Mouse (Mus musculus) inflammation-experienced regulatory T-cells, adult 6 months (primary cell): ENCODE measurements around the gene Espn. TPM values are rescaled to one million over a fixed set of nuclear protein-coding genes. Genes with fewer than 3 reads are reported as not detected.

Experiments
- ATAC-seq: one replicate; pipeline ENCODE4 v1.8.0; 2017
- polyA plus RNA-seq, 3 experiments: library from polyadenylated mRNA; unstranded; fragments of 100-300 nt; shearing (Covaris generic); gene quantifications; one replicate each; pipeline ENCODE4 v1.2.1; 2017

Espn gene
- polyA plus RNA-seq, 3 experiments from 2014 or later: 6.0 to 13.1 (median 9.7) TPM

DNA sequence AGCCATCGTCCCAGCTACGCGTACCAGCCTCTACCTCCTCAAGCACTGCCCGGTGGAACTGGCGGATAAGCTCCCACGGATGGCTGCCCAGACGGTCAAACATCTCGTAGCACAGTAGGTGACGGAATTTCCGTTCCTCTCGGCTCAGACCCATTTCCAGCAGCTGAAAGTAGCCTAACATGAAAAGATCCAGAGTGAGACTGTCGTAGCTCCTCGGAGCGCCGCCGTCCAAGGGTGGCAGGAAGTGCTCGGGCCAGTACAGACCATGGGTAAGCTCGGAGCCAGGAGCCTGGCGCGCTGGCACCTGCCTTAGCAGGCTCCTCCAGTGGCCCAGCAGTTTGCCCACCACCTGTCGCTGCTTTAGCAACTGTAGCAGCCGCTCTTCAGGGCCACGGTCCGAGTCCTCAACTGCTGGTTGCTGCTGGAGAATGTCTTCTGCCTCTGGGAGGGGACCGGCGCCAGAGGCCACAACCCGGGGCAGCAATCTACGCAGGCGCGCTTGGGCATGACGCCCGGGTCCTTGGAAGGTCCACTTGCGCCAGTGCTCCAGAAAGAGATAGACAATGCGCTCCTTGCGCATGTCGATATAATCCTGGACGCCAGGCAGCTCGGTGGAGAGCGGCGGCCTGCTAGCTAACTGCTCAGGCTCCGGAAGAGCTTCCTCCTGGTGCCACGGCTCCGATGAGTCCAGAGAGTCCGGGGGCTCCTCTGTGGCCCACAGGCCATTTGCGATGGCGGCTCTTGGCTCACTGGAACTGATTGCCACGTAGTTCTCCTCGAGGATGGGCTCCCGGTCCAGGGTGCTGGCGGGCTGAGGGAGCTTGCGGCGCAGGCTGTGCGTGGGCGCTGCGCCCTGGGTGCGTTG lies 26.8 kb downstream of the Espn start:
- peak; percentile 42 for ATAC-seq

DNA sequence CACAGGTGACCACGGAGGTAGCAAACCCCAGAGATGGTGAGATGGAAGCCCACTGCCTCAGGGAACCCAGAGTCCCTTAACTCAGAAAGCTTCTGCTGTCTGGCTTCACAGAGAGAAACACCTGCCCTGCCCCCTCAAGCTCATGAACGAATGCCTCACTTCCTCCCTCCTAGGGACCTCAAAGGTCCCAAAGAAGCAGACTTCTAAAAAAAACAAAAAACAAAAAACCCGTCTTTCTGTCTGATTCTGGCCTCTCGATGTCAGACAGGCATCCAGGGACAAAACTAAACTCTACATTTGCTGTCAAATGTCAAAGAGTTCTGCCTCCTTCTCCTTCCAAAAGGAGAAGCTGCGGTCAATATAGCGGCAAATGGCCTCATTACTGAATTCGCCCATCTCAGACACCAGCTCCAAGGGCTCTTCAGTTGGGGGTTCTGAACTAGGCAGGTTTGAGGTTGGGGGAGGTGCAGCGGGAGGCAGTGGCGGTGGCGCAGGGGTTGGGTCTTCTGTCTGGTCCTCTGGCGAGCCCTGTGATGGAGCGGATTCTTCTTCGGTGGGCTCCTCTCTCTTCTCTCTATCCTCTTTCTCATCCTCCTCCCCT lies 27.7 kb downstream of the Espn start:
- ATAC-seq: no peak

DNA sequence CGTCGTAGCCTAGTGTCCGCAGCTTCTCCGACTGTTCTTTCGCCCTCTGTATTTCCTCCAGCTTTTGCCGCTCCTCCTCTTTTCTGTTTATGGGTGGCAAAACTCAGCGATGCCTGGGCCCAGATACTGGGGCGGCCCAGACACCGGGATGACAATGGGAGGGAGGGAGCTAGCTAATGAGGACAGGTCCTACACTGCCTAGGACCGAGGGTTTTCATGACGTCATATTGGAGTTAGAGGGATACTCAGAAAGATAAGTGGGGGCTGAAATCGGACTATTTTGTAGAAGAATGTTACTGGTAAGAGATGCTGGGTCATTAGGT lies 31.0 kb downstream of the Espn start:
- no peak for ATAC-seq

DNA sequence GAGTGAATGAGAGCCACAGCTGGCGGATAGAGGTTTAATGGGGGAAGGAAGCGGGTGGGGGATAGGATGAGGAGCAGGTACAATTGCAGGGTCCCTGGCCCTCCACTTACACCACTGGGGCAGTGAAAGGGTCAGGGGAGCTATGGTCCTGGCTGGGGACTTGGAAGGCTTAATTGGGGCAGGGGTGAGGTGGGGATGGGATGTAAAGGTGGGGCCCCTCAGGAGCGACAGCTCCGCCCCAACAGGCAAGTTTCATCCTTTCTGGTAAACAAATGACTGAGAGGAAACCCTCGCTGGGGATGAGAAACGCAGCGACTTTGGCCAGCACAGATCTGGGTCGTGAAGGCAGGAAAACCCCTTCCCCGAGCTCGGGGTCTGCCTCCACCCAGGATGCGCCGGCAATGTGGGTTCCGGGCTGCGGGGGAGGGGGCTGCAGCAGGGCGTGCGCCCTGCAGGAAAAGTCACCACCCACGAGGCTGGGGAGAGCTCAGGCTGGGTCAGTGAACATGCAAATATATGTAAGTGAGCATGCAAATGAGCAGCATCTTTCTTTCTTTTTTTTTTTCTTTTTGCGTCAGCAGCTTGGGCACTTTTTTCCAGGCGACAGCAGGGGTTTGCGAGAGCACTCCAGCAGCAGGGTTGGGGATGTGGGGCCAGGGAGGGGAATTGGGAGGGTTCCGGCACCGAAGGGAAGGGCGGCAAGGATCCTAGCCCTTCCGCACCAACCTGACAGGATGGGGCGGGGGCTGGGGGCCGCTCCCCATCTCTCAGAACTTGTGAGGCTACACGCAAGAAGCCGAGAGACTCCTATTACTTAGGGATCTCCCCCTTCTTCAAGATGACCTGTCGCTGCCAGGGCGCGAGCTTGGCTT lies 31.6 kb downstream of the Espn start:
- peak; percentile 70 for ATAC-seq

DNA sequence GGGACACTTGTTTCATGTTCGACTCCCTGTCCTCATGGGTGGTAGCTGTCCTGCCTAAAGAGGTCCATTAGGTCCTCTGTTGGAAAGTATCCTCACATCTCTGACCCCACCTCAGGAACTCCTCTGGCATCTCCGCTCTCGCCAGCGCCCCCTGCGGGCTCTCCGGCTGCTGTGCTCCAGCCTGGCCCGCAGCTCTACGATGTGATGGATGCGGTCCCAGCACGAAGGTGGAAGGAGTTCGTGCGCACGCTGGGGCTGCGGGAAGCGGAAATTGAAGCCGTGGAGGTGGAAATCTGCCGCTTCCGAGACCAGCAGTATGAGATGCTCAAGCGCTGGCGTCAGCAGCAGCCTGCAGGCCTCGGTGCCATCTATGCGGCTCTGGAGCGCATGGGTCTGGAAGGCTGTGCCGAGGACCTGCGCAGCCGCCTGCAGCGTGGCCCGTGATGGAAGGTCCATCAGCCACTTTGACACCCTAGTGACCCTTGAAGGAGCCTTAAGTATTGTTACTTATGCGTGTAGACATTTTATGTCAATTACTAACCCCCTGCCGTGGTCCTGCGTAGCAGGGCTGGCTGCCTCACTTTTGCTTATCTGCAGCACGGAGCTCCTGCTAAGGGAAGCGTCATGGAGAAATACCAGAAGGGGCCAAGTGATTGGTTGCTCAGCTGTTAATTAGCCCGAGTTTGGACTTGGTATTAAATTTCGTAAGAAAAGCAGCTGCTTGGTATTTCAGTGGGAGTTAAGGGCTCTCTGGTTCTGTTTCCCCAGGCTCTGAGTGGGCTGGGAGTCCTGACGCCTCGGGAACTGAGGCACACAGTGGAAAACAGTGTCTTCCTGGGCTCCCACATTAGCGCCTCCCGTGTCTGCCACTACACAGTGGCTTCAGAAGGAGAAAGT lies 32.5 kb downstream of the Espn start:
- no peak for ATAC-seq

DNA sequence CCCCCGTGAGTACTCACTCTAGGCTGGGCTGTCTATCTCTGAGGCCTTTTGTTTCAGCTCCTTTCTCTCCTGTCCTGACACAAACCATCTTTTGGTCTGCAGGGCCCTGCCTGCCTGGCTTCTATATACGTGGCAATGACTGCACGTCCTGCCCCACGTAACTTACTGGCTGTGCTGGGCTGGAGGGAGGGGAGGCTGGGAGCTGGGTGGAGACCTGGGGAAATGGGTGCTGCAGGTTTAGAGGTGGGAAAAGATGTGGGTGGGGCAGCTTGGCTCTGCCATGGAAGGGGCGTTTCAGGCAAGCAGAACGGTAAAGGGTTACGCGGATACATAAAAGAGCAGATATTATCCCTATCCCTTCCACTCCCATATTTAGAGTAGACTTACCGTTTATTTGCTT lies 34.6 kb downstream of the Espn start:
- ATAC-seq: no peak

DNA sequence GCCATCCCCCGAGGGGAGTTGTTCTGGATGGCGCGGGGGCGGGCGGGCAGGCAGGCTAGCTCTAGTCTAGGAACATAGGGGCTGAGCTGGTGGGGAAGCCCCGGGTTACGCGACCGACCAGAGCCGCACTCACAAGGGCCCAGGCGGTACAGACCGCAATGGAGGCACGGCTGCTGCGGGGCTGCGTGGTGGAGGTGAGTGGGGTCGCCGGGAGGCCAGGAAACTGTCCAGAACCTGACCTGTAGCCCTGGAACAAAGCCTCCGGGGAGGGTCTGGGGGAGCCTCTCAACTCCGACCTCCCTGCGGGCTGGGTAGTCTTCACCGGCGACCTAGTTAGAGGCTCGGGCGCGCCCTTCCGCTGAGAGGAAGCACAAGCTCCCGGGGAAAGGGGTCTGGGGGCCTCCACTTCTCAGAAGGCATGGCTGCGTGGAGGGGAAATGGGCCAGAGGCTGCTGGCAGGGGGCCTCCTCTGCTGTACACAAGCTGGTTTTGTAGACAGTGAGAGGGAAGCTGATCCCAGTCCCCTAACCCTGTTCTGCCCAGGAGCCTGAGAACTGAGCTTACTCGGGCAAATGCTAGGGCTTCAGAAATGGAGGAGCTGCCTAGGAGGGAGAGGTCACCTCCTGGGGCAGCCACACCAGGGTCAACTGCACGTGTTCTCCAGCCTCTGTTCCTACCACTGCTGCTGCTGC lies 36.1 kb downstream of the Espn start, which contains the start of gene Tnfrsf25:
Gene Tnfrsf25, plus strand, starts transcription at position 14 of the 692 bp plus-strand sequence.
- ATAC-seq: peak; percentile 54

DNA sequence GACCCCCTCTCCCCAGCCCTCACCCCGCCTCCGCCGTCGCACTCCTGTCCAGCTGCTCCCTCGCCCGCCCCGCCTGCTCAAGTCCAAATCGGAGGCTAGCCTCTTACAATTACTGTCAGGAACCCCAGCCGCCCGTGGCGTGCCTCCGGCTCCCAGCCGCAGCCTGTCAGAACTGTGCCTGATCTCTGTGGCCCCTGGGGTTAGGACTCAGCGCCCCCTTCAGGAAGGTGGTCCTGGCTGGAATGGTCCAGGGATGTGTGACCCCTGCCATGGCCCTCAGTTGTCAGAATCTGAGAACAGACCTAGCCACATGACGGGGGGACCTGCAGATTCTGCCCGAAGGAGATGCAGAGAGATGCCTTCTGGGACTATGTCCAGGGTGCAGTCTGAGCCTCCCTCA lies 38.1 kb downstream of the Espn start:
- no peak for ATAC-seq

DNA sequence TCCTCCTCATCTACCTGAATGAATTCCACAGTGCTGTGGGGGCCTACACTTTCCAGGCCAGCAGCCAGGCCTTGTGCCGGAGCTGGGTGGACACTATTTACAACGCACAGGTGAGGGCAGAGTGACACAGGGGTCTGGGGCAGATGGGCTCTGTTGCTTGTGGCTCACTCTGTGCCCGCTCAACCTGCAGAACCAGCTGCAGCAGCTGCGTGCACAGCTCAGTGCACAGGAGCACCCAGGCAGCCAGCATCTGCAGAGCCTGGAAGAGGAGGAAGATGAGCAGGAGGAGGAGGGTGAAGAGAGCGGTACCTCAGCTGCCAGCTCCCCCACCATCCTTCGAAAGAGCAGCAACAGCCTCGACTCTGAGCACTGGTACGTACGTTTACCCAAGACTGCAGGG lies 39.8 kb downstream of the Espn start:
- no peak for ATAC-seq

DNA sequence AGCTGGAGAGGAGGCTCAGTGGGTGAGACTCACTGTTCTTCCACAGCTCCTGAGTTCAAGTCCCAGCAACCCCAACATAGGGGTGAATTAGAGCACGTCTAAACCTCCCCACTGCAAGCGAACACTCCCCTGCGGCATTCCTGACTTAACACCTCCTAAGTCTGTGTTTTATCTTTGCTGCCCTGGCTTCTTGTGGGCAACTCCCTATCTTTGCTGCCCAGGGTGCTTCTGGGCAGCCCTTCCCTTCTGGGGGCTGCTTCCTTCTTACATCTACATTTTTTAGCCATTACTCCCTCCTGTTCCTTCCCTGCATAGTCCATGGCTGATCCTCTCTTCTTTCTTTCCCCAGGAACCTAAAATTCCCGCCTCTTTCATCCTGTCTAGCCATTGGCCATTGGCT lies 41.5 kb downstream of the Espn start:
- no peak for ATAC-seq

DNA sequence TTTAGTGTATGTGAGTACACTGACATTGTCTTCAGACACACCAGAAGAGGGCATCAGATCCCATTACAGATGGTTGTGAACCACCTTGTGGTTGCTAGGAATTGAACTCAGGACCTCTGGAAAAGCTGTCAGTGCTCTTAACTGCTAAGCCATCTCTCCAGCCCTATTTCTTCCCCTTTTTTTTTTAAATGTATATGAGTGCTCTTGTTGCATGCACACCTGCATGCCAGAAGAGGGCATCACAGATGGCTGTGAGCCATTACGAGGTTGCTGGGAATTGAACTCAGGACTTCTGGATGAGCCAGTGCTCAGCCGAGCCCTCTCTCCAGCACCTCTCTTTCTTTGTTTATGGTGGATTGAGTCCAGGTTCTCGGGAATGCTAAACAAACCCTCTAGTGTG lies 42.7 kb downstream of the Espn start:
- no peak for ATAC-seq

DNA sequence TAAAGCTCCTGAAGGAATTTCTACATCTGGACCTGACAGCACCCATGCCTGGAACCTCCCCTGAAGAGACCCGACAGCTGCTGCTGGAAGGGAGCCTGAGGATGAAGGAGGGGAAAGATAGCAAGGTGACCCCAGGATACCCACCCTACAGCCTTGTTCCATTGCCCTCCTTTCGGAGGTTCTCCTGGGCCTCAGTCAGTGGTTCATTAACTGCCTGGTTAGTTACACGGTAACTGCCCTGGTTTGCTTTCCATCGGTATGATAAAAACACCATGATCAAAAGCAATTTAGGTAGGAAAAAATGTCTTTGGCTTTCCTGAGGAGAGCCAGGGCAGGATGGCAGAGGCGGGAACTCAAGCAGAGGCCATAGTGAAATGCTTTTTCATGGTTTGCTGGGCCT lies 43.5 kb downstream of the Espn start:
- no peak for ATAC-seq

DNA sequence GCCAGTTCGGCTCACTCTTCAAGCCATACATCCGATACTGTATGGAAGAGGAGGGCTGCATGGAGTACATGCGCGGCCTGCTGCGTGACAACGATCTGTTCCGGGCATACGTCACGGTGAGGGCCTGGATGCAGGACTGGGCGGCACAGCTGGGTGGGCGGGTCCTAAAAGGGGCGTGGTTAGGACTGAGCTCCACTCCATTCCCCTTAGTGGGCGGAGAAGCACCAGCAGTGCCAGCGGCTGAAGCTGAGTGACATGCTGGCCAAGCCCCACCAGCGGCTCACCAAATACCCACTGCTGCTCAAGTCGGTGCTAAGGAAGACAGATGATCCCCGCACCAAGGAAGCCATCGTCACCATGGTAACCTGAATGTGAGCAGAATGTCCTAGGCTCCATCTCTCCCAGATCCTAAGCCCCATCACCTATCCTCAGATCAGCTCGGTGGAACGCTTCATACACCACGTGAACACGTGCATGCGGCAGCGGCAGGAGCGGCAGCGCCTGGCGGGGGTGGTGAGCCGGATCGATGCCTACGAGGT lies 44.1 kb downstream of the Espn start:
- ATAC-seq: no peak

DNA sequence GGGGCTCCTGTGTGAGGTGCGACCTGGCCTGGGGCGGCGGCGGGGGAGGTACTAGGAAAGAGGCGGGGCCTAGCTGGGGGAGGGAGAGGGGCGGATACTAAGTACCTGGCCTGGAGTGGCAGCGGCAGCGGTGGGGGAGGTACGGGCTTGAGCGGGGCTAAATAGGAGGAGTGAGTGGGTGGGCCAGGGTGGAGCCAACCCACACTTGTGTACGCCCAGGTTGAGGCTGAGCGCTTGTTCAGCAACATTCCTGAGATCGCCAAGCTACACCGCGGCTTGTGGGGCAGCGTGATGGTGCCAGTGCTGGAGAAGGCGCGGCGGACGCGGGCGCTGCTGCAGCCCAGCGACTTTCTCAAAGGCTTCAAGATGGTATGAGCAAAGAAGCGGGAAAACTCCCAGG lies 44.7 kb downstream of the Espn start:
- ATAC-seq: no peak

DNA sequence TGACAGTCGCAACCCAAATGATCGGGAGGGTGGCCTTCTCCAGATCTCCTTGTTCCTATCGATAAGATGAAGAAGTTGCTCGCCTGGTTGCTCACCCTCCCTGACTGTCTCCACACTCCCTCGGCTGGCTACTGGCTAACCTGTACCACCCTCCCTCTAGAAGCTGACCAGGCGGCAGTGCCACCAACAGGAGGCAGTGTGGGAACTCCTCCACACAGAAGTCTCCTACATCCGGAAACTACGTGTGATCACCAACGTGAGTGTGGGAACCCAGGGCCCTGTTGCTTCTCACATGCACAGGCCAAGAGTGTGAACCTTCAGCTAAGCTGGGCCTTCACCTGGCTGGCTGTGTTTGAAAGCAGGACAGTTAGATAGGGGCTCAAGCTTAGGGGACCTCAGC lies 45.4 kb downstream of the Espn start:
- no peak for ATAC-seq

DNA sequence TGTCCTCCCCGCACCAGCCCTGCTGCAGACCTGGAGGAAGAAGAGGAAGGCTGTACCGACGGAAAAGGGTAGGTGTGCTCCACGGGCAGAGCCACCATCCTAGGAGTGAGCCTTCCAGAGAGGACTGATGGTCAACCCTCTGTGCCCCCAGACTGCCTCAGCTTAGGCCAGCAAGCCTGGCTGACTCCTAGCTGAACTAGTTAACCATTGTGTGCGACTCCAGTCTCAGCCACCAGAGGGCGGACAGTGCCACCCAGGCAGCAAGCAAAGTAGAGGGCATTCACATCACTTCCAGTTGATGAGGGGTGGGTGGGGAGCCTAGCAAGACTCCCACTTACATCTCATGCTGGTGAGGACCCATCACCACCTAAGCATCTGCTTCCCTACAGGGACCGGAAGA lies 49.1 kb downstream of the Espn start:
- peak; percentile 92 for ATAC-seq

DNA sequence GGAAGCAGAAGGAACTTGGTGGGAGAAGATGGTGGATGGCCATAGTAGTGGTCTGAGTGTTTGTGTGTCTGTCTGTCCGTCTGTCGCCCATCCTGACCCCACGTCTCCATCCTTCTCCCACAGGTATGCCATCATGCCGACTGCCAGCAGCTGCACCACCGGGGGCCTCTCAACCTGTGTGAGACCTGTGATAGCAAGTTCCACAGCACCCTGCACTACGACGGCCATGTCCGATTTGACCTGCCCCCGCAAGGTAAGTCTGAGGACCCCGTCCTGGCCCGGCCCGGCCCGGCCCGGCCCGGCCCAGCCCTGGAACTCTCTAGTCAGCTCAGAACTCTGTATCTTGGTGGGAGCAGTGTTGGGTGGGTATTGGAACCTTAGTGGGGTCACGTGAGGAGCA lies 50.2 kb downstream of the Espn start:
- ATAC-seq: no peak

DNA sequence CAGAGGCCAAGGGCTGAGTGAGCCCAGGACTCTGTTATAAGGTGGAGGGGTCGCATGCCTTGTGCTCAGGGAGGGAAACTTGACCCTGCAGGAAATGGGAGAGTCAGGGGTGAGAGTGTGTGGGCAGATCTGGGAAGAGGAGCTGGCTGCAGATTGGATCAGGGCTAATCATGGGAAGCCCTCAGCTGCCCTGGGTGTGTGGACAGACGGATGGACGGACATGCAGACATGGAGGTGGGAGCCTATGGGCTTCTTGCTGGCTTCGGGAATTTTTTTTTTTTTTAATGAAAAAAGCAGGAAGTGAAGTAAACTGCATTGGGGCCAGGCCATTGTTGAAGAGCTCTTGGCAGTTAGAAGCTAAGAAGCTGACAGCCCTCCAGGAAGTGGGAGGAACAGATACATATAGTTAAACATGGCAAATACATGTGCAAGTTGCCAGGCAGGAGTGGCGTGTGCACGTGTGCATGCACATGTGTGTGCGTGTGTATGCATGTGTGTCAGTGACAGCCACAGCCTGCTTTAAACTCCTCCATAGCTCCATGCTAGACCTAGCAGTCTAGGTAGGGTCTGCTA lies 51.0 kb downstream of the Espn start:
- no peak for ATAC-seq

DNA sequence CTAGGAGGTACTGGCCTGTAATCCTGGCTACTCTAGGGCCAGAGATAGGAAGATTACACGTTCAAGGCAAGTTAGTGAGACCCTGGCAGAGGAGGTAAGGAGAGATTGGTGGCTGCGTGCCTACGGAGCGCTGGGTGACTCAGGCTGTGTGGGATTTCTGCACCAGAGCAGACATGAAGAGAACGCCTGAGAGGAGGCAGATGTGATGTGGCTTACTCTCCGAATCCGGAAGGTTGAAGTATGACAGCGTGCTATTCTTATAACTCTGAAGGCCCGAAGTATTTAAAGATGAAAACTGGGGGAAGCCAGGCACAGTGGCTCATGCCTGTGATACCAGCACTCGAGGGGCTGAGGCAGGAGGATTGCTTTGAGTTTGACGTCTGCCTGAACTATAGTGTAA lies 51.6 kb downstream of the Espn start:
- ATAC-seq: no peak

DNA sequence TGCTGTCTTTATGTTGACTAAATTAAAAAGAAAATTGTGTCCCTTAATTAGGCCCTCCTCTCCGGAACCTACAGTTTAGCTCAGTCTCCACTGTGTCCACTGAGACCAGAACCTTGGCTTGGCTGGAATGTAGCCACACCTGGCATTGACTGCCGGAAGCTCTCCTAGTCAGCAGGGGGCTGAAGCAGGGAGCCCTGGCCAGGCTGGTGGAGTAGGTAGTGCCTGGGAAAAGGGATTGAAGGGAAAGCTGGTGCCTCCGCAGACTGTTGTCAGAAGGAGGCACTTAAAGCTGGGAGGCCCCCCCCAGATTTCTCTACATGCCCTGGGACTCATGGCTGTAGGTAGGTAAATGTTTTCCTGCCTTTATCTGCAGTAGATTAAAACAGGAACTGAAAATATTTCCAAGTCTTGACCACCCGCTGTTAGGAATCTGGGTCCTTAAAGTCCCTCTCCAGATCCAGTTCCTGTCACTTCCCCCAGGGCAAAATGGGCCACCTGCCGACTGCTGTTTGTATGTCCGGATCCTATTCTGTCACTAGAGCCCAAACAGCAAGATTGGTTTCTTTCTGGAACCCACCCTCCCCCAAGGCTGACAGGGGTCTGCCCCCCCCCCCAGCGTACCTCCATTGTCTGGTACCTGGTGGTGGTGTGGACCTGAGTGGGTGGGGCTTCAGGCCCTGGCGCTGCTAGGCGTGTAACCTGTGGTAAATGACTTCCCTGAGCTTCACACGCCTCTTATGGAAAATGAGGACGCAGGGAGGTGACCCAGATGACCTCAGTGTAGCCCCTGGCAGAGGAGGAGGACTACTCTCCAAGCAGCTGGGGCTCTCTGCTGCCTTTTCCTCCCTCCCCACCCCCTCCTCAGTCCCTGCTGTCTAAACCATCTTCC lies 54.0 kb downstream of the Espn start:
- ATAC-seq: no peak
